Mouse (Mus musculus) kidney, embryonic 14.5 days (tissue): Measurements from ENCODE around the gene Casq2. TPM values are rescaled to one million over a fixed set of nuclear protein-coding genes. Genes with fewer than 3 reads are reported as not detected.

Source experiments
- ATAC-seq: fragments of 200-750 bp; cut with Nextera tagmentation; 2 replicates; pipeline ENCODE4 v1.8.0; 2017; ENCODE audit warnings: moderate number of reproducible peaks, mild to moderate bottlenecking, moderate TSS enrichment, moderate library complexity; ENCODE audit not compliant: low FRiP score, low TSS enrichment
- H3K27ac ChIP-seq: fragments of 300-500 bp; sonication (generic); 2 replicates; pipeline ENCODE4 v1.5.1; 2014; ENCODE audit warnings: low read depth, mild to moderate bottlenecking, low read length, moderate library complexity, mixed read lengths
- H3K27me3 ChIP-seq: fragments of 300-500 bp; sonication (generic); 2 replicates; pipeline ENCODE4 v1.6.1; 2014; ENCODE audit warnings: mild to moderate bottlenecking, low read length; ENCODE audit not compliant: control insufficient read depth, insufficient read depth
- H3K36me3 ChIP-seq: fragments of 300-500 bp; sonication (generic); 2 replicates; pipeline ENCODE4 v1.6.1; 2014; ENCODE audit warnings: low read length, mixed read lengths; ENCODE audit not compliant: control insufficient read depth, insufficient read depth
- H3K4me1 ChIP-seq: fragments of 300-500 bp; sonication (generic); 2 replicates; pipeline ENCODE4 v1.6.1; 2014; ENCODE audit warnings: low read length, mixed read lengths; ENCODE audit not compliant: control insufficient read depth, insufficient read depth
- H3K4me2 ChIP-seq: fragments of 300-500 bp; sonication (generic); replicated peaks from 2 replicates; pipeline ENCODE4 v1.6.1; 2014; ENCODE audit warnings: low read depth, mild to moderate bottlenecking, low read length
- H3K4me3 ChIP-seq: fragments of 300-500 bp; sonication (generic); 2 replicates; pipeline ENCODE4 v1.5.1; 2014; ENCODE audit warnings: mild to moderate bottlenecking, low read length
- H3K9ac ChIP-seq: fragments of 300-500 bp; sonication (generic); 2 replicates; pipeline ENCODE4 v1.6.1; 2014; ENCODE audit warnings: low read depth, mild to moderate bottlenecking, low read length, moderate library complexity
- H3K9me3 ChIP-seq: fragments of 300-500 bp; sonication (generic); 2 replicates; pipeline ENCODE4 v1.6.1; 2016; ENCODE audit warnings: low read length; ENCODE audit not compliant: control insufficient read depth
- WGBS: fragments of 180-500 bp; shearing (Covaris S2); extraction: QIAGEN DNeasy Blood & Tissue Kit; methylation state at CpG from one replicate; pipeline ENCODE4 v1.1.7; 2014; 5-methylcytosine and 5-hydroxymethylcytosine counted together
- polyA plus RNA-seq: library from polyadenylated mRNA; unstranded; fragments of >200 nt; fragmentation: Nextera tagmentation; extraction: Ambion mirVana; gene quantifications from 2 replicates; pipeline ENCODE4 v1.2.1, GENCODE M21; 2014

The Casq2 gene
- polyA plus RNA-seq, 1 experiment from 2014 or later: 0.50 TPM

- Histone ChIP-seq H3K9ac (no peak overlapping the region), H3K9me3 (no peaks in the 10 kb centered on the region), H3K36me3 (no peaks in the 10 kb centered on the region), H3K27ac (no peak overlapping the region), H3K4me1 (no peaks in the 10 kb centered on the region), H3K27me3 (no peaks in the 10 kb centered on the region), H3K4me2 (no peak overlapping the region), H3K4me3 (no peak overlapping the region)
- 45% methylated on average over 6 of the region's 6 CpGs for WGBS
- ATAC-seq: peak; percentile 54; the same call in 1 of the 2 replicates
Measured at GRCm38 (mm10) chr3:102146428-102146827, 60.2 kb downstream of the Casq2 start.

GRCm38 (mm10) chr3:102147189-102147588, 61.0 kb downstream of the Casq2 start:
- Histone ChIP-seq H3K9me3 (no peaks in the 10 kb centered on the region), H3K36me3 (no peaks in the 10 kb centered on the region), H3K9ac (no peak overlapping the region), H3K27me3 (no peaks in the 10 kb centered on the region), H3K4me2 (no peak overlapping the region), H3K27ac (no peak overlapping the region), H3K4me1 (peaks cover 3% of the 10 kb centered on the region; the same call in 1 of the 2 replicates), H3K4me3 (no peak overlapping the region)
- WGBS: 83% methylated on average over 4 of the region's 4 CpGs
- no peak for ATAC-seq

- H3K9me3 ChIP-seq: no peaks in the 10 kb centered on the region
- H3K36me3 ChIP-seq: no peaks in the 10 kb centered on the region
- H3K4me3 ChIP-seq: no peak overlapping the region
- 17% methylated on average over 7 of the region's 7 CpGs for WGBS
- H3K4me2 ChIP-seq: no peak overlapping the region
- H3K27me3 ChIP-seq: no peaks in the 10 kb centered on the region
- no peak for ATAC-seq
- H3K27ac ChIP-seq: 0 out of 2 replicates have a peak overlapping the region, but pooled peaks have one; percentile 21
- peaks cover 6% of the 10 kb centered on the region; the same call in 1 of the 2 replicates for H3K4me1 ChIP-seq
- no peak overlapping the region for H3K9ac ChIP-seq
Measured at GRCm38 (mm10) chr3:102149941-102150340, 63.7 kb downstream of the Casq2 start.

- no peak overlapping the region for H3K4me2 ChIP-seq
- 62% methylated on average over 4 of the region's 4 CpGs for WGBS
Measured at GRCm38 (mm10) chr3:102151850-102152249, 65.6 kb downstream of the Casq2 start.

GRCm38 (mm10) chr3:102152471-102152870, 66.3 kb downstream of the Casq2 start:
- Histone ChIP-seq H3K9ac (no peak overlapping the region; the same call in 1 of the 2 replicates), H3K4me1 (peaks cover 6% of the 10 kb centered on the region; the same call in 1 of the 2 replicates), H3K27me3 (no peaks in the 10 kb centered on the region), H3K4me2 (peak overlapping the region; percentile 23; the same call in 1 of the 2 replicates), H3K9me3 (no peaks in the 10 kb centered on the region), H3K27ac (peak overlapping the region; percentile 88), H3K36me3 (peaks cover 9% of the 10 kb centered on the region; the same call in 1 of the 2 replicates), H3K4me3 (no peak overlapping the region)
- ATAC-seq: no peak; the same call in 1 of the 2 replicates
- 16% methylated on average over 4 of the region's 4 CpGs for WGBS

More at GRCm38 (mm10) chr3:102151850-102152249, 65.6 kb downstream of the Casq2 start:
- Histone ChIP-seq H3K4me3 (no peak overlapping the region), H3K27me3 (no peaks in the 10 kb centered on the region), H3K36me3 (0 out of 2 replicates have a peak, but pooled peaks cover 3% of the 10 kb centered on the region), H3K4me1 (peaks cover 6% of the 10 kb centered on the region; the same call in 1 of the 2 replicates), H3K27ac (peak overlapping the region; percentile 88), H3K9ac (peak overlapping the region; percentile 18; the same call in 1 of the 2 replicates), H3K9me3 (no peaks in the 10 kb centered on the region)
- ATAC-seq: no peak

- Histone ChIP-seq H3K9me3 (no peaks in the 10 kb centered on the region), H3K36me3 (peaks cover 13% of the 10 kb centered on the region; the same call in 1 of the 2 replicates), H3K27me3 (no peaks in the 10 kb centered on the region), H3K27ac (peak overlapping the region; percentile 88), H3K9ac (no peak overlapping the region; the same call in 1 of the 2 replicates), H3K4me3 (no peak overlapping the region), H3K4me1 (peaks cover 6% of the 10 kb centered on the region; the same call in 1 of the 2 replicates), H3K4me2 (peak overlapping the region; percentile 23; the same call in 1 of the 2 replicates)
- WGBS: 19% methylated on average over 4 of the region's 4 CpGs
- ATAC-seq: peak; percentile 72; the same call in 1 of the 2 replicates
Measured at GRCm38 (mm10) chr3:102152872-102153271, 66.7 kb downstream of the Casq2 start.

GRCm38 (mm10) chr3:102154107-102154506, 67.9 kb downstream of the Casq2 start:
- Histone ChIP-seq H3K9ac (no peak overlapping the region), H3K4me1 (peaks cover 9% of the 10 kb centered on the region), H3K4me3 (no peak overlapping the region), H3K27me3 (no peaks in the 10 kb centered on the region), H3K9me3 (no peaks in the 10 kb centered on the region), H3K4me2 (no peak overlapping the region), H3K27ac (no peak overlapping the region), H3K36me3 (peaks cover 19% of the 10 kb centered on the region; the same call in 1 of the 2 replicates)
- 86% methylated on average over 7 of the region's 7 CpGs for WGBS
- peak; percentile 28; the same call in 1 of the 2 replicates for ATAC-seq

GRCm38 (mm10) chr3:102156737-102157136, 70.5 kb downstream of the Casq2 start:
- Histone ChIP-seq H3K4me1 (peaks cover 18% of the 10 kb centered on the region), H3K27ac (no peak overlapping the region), H3K4me2 (no peak overlapping the region), H3K4me3 (no peak overlapping the region), H3K9ac (no peak overlapping the region), H3K27me3 (no peaks in the 10 kb centered on the region), H3K36me3 (peaks cover 29% of the 10 kb centered on the region; the same call in 1 of the 2 replicates), H3K9me3 (no peaks in the 10 kb centered on the region)
- 74% methylated on average over 7 of the region's 7 CpGs for WGBS
- no peak for ATAC-seq

- Histone ChIP-seq H3K36me3 (peaks cover 31% of the 10 kb centered on the region; the same call in 1 of the 2 replicates), H3K4me1 (peaks cover 12% of the 10 kb centered on the region)
- no peak for ATAC-seq
Measured at GRCm38 (mm10) chr3:102157652-102158051, 71.4 kb downstream of the Casq2 start.

More at GRCm38 (mm10) chr3:102157652-102158051, 71.4 kb downstream of the Casq2 start:
- Histone ChIP-seq H3K9me3 (no peaks in the 10 kb centered on the region), H3K27me3 (no peaks in the 10 kb centered on the region), H3K9ac (no peak overlapping the region), H3K4me3 (no peak overlapping the region), H3K4me2 (no peak overlapping the region), H3K27ac (no peak overlapping the region)
- 89% methylated on average over 6 of the region's 6 CpGs for WGBS
